Mouse (Mus musculus) hindbrain, postnatal 0 days (tissue): ENCODE measurements around the gene Slc28a3. TPM values are rescaled to one million over a fixed set of nuclear protein-coding genes. Genes with fewer than 3 reads are reported as not detected.

ENCODE experiments used
- ATAC-seq: fragments of 200-750 bp; cut with Nextera tagmentation; 2 replicates; pipeline ENCODE4 v1.8.0; 2017; ENCODE audit warnings: mild to moderate bottlenecking, moderate TSS enrichment, moderate library complexity
- DNase-seq: peaks from one replicate; pipeline ENCODE4 v3.0.0-alpha.2; 2015; ENCODE audit warnings: low spot score
- H3K27ac ChIP-seq: fragments of 300-500 bp; sonication (generic); 2 replicates; pipeline ENCODE4 v1.5.1; 2014; ENCODE audit warnings: mild to moderate bottlenecking
- H3K27me3 ChIP-seq: fragments of 300-500 bp; sonication (generic); 2 replicates; pipeline ENCODE4 v1.6.1; 2014; ENCODE audit warnings: low read length, mixed read lengths; ENCODE audit not compliant: insufficient read depth
- H3K36me3 ChIP-seq: fragments of 300-500 bp; sonication (generic); 2 replicates; pipeline ENCODE4 v1.6.1; 2014; ENCODE audit warnings: low read length, mixed read lengths; ENCODE audit not compliant: insufficient read depth
- H3K4me1 ChIP-seq: fragments of 300-500 bp; sonication (generic); 2 replicates; pipeline ENCODE4 v1.6.1; 2014; ENCODE audit warnings: antibody characterized with exemption, low read length, mixed read lengths; ENCODE audit not compliant: insufficient read depth
- H3K4me2 ChIP-seq: fragments of 300-500 bp; sonication (generic); 2 replicates; pipeline ENCODE4 v1.6.1; 2014; ENCODE audit warnings: low read depth, mild to moderate bottlenecking, low read length, moderate library complexity, mixed read lengths
- H3K4me3 ChIP-seq: fragments of 300-500 bp; sonication (generic); 2 replicates; pipeline ENCODE4 v1.5.1; 2014; ENCODE audit warnings: low read length
- H3K9ac ChIP-seq: fragments of 300-500 bp; sonication (generic); replicated peaks from 2 replicates; pipeline ENCODE4 v1.6.1; 2014; ENCODE audit warnings: mild to moderate bottlenecking, low read length, moderate library complexity, mixed read lengths
- H3K9me3 ChIP-seq: fragments of 300-500 bp; sonication (generic); 2 replicates; pipeline ENCODE4 v1.6.1; 2016; ENCODE audit warnings: low read length, mixed read lengths
- CTCF ChIP-seq: IDR thresholded peaks from 2 replicates; pipeline ENCODE4 v1.5.1; 2016; ENCODE audit warnings: antibody characterized with exemption, control low read depth, low read depth
- WGBS: fragments of 180-500 bp; shearing (Covaris S2); extraction: QIAGEN DNeasy Blood & Tissue Kit; methylation state at CpG from one replicate; pipeline ENCODE4 v1.1.7; 2014; 5-methylcytosine and 5-hydroxymethylcytosine counted together
- polyA plus RNA-seq: library from polyadenylated mRNA; unstranded; fragments of >200 nt; fragmentation: Nextera tagmentation; extraction: Ambion mirVana; gene quantifications from 2 replicates; pipeline ENCODE4 v1.2.1, GENCODE M21; 2015
- total RNA-seq: library from RNA; depleted of rRNA; stranded (reverse); fragments of >200 nt; gene quantifications from 2 replicates; pipeline ENCODE4 v1.2.3, GENCODE M21; 2014; rRNA removed

Gene Slc28a3
- total and polyA plus RNA-seq, 2 experiments from 2014 or later = 0.25 to 0.58 TPM

DNA sequence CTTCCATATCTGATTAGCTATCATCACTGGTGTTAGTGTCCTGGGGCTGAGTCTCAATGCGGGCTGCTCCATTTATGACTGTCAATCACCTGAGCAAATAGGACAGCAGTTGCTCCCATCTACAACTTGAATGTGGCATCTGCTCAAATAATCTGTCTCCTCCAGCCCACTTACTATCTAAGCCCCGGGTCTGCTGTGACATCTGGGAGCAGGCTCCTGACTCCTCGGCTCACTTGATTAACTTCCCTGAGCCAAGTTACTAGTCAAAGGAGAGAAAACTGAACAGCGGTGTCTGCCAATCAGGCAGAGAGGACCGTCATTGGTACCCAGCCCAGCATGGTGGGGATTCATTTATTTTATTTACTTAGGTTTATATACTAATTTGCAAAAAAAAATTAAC is 95.0 kb downstream of the Slc28a3 start:
- WGBS = 80% methylated on average over 5 of the region's 5 CpGs
- ATAC-seq = no peak
- H3K27ac ChIP-seq = no peak overlapping the region
- H3K4me2 ChIP-seq = no peak overlapping the region
- H3K9me3 ChIP-seq = no peaks in the 10 kb centered on the region
- H3K27me3 ChIP-seq = no peaks in the 10 kb centered on the region
- no peak overlapping the region for H3K4me3 ChIP-seq
- H3K4me1 ChIP-seq = no peaks in the 10 kb centered on the region
- H3K36me3 ChIP-seq = no peaks in the 10 kb centered on the region
- H3K9ac ChIP-seq = no peak overlapping the region
- DNase-seq = no peak
- no peak for TF ChIP-seq CTCF

DNA sequence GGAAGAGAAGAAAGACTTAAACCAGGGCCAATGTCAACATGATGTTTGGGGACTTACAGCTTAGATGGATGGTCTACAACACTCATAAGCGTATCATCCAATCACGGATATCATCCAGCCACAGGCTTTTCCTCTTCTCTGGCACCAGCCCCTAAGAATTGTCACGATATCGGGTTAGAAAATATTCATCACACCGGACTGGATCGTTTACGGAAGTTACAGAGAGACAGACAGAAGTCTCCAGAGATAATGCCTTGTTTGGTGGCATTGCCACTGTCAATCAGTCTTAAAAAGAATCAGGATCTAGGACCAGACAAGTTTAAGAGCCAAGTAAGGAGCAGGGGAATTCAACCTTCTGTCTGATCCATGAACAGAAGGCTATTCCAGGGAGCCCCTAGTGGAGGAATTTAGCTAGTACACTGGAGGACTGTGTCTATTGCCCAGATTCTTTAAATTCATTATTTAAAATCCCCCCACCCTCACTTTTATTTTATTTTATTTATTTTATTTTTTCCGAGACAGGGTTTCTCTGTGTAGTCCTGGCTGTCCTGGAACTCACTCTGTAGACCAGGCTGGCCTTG is 96.4 kb downstream of the Slc28a3 start:
- Histone ChIP-seq H3K4me3 (no peak overlapping the region), H3K36me3 (no peaks in the 10 kb centered on the region), H3K9me3 (no peaks in the 10 kb centered on the region), H3K27me3 (no peaks in the 10 kb centered on the region), H3K27ac (no peak overlapping the region), H3K4me2 (no peak overlapping the region), H3K9ac (no peak overlapping the region), H3K4me1 (no peaks in the 10 kb centered on the region)
- DNase-seq (peak; percentile 45), ATAC-seq (no peak)
- 87% methylated on average over 8 of the region's 8 CpGs for WGBS
- TF ChIP-seq CTCF = peak; percentile 61

GRCm38 (mm10) chr13:58511926-58512325 is 98.8 kb downstream of the Slc28a3 start:
- DNase-seq (no peak), ATAC-seq (no peak)
- no peaks in the 10 kb centered on the region for H3K9me3 ChIP-seq
- H3K4me3 ChIP-seq = no peak overlapping the region
- no peaks in the 10 kb centered on the region for H3K4me1 ChIP-seq
- TF ChIP-seq CTCF = no peak
- no peak overlapping the region for H3K27ac ChIP-seq
- no peak overlapping the region for H3K9ac ChIP-seq
- 77% methylated on average over 2 of the region's 2 CpGs for WGBS
- no peaks in the 10 kb centered on the region for H3K27me3 ChIP-seq
- no peak overlapping the region for H3K4me2 ChIP-seq
- H3K36me3 ChIP-seq = no peaks in the 10 kb centered on the region

GRCm38 (mm10) chr13:58511248-58511647 is 99.4 kb downstream of the Slc28a3 start:
- no peak overlapping the region for H3K4me3 ChIP-seq
- no peak overlapping the region for H3K9ac ChIP-seq
- no peaks in the 10 kb centered on the region for H3K9me3 ChIP-seq
- no peaks in the 10 kb centered on the region for H3K4me1 ChIP-seq
- no peak overlapping the region for H3K27ac ChIP-seq
- H3K27me3 ChIP-seq = no peaks in the 10 kb centered on the region
- no peaks in the 10 kb centered on the region for H3K36me3 ChIP-seq
- 61% methylated on average over 9 of the region's 9 CpGs for WGBS
- TF ChIP-seq CTCF = no peak
- no peak overlapping the region for H3K4me2 ChIP-seq
- ATAC-seq (no peak), DNase-seq (peak; percentile 23)

DNA sequence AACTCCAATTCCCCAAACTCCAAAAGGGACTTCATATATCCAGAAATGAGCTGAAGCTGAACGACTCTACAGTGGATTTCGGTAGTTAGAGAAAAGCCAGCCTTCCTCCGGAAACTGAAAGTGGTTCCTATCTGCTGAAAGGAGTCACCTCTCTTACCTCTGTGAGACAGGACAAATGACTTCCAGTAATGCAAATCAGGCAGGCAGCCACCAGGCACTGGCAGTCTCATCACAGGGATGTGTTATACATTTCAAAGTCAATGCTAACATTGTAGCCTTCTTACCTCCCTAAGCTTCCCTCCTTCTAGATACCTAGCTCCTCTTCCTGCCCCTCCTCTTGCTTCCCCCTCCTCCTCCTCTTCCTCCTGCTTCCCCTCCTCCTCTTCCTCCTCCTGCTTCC is 101.4 kb downstream of the Slc28a3 start:
- 57% methylated on average over 3 of the region's 3 CpGs for WGBS

DNA sequence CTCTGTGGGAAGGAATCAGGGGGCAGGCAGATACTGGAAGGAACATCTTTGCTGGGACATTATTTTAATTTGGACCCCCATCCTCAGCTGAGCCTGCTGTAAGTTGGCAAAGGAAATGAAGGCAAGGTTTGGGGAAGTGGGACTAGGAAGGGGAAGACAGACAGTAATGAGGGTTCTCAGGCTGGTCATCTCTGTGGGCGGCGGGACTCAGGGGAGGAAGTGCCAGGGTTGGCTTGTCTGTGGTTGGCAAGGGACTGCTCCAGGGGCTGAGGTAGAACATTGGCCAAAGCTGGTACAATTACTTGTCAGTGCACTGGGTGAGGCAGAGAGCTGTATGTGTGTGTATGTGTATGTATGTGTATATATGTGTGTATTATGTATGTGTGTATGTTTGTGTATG is 107.1 kb downstream of the Slc28a3 start:
- no peak for TF ChIP-seq CTCF
- H3K27me3 ChIP-seq = no peaks in the 10 kb centered on the region
- no peak overlapping the region for H3K4me3 ChIP-seq
- H3K27ac ChIP-seq = no peak overlapping the region
- no peaks in the 10 kb centered on the region for H3K4me1 ChIP-seq
- ATAC-seq (no peak), DNase-seq (no peak)
- H3K36me3 ChIP-seq = no peaks in the 10 kb centered on the region
- WGBS = 94% methylated on average over 2 of the region's 2 CpGs
- H3K4me2 ChIP-seq = no peak overlapping the region
- H3K9ac ChIP-seq = no peak overlapping the region
- no peaks in the 10 kb centered on the region for H3K9me3 ChIP-seq

More for the DNA sequence above, 101.4 kb downstream of the Slc28a3 start:
- H3K9ac ChIP-seq = no peak overlapping the region
- H3K4me2 ChIP-seq = no peak overlapping the region
- ATAC-seq (no peak), DNase-seq (no peak)
- no peak overlapping the region for H3K4me3 ChIP-seq
- no peak for TF ChIP-seq CTCF
- H3K36me3 ChIP-seq = no peaks in the 10 kb centered on the region
- H3K27me3 ChIP-seq = no peaks in the 10 kb centered on the region
- H3K4me1 ChIP-seq = no peaks in the 10 kb centered on the region
- H3K9me3 ChIP-seq = no peaks in the 10 kb centered on the region
- H3K27ac ChIP-seq = no peak overlapping the region

GRCm38 (mm10) chr13:58497809-58498208 is 112.9 kb downstream of the Slc28a3 start:
- WGBS = 42% methylated on average over 12 of the region's 12 CpGs
- H3K4me3 ChIP-seq = no peak overlapping the region
- DNase-seq = no peak

More at GRCm38 (mm10) chr13:58497809-58498208, 112.9 kb downstream of the Slc28a3 start:
- no peak for TF ChIP-seq CTCF
- no peak for ATAC-seq
- Histone ChIP-seq H3K9ac (no peak overlapping the region), H3K27ac (no peak overlapping the region), H3K4me1 (no peaks in the 10 kb centered on the region), H3K27me3 (no peaks in the 10 kb centered on the region), H3K9me3 (no peaks in the 10 kb centered on the region), H3K4me2 (no peak overlapping the region), H3K36me3 (no peaks in the 10 kb centered on the region)

Other genes starting within 250 kb of the Slc28a3 start
- gene 2210016F16Rik, start 225.7 kb downstream of the Slc28a3 start, total RNA-seq = 13.9 and 17.9 TPM in 2 replicates
- 19.8 and 20.3 TPM in 2 replicates for gene 2210016F16Rik, start 225.7 kb downstream of the Slc28a3 start, polyA plus RNA-seq
- 10.8 and 11.1 TPM in 2 replicates for gene Rmi1, start 208.6 kb downstream of the Slc28a3 start, total RNA-seq
- 19.0 and 19.5 TPM in 2 replicates for gene Rmi1, start 208.6 kb downstream of the Slc28a3 start, polyA plus RNA-seq
- gene Hnrnpk, start 207.5 kb downstream of the Slc28a3 start, total RNA-seq = 422 and 471 TPM in 2 replicates
- 910 and 964 TPM in 2 replicates for gene Hnrnpk, start 207.5 kb downstream of the Slc28a3 start, polyA plus RNA-seq
- 229 and 233 TPM in 2 replicates for gene Ntrk2, start 195.7 kb upstream of the Slc28a3 start, total RNA-seq
- 158 and 160 TPM in 2 replicates for gene Ntrk2, start 195.7 kb upstream of the Slc28a3 start, polyA plus RNA-seq